Comparison of ENCODE assay signal across 19 mouse cellular contexts in the genomic region with DNA sequence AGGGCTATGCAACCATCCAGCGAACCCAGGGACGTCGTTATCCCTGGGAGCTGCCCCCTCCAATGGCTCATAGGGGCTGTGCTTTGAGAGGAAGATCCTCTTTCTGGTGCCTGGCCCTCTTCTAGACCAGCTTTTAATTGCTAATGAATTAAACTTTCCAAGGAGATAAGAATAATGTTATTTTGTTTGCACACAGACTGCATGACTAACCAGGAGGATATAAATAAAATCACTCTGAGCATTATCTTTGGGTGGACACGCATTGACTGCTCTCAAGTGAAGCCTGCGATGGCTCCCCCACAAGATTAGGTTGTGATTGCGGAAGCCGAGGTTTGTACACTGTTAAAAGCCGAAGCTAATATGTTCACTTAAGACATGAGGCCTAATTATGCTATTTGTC.
"Had no signal": no experiment of that assay in that cellular context is flagged by ENCODE, and none has a peak within 500 bp of the region (broad histone marks: within the 10 kb centered on the region; RNA-seq: fewer than 3 reads in every experiment).

No protein-coding gene starts in this region.

- H3K4me2 ChIP-seq: limb, embryonic 12.5 days; limb, embryonic 15.5 days; liver, embryonic 12.5 days; liver, embryonic 15.5 days; midbrain, embryonic 11.5 days; stomach, embryonic 15.5 days had no signal

- H3K36me3 ChIP-seq: limb, embryonic 12.5 days; limb, embryonic 15.5 days; liver, embryonic 12.5 days; liver, embryonic 15.5 days; stomach, embryonic 15.5 days had no signal

- ATAC-seq: liver, embryonic 12.5 days had no signal

- H3K27me3 ChIP-seq: liver, embryonic 12.5 days; liver, embryonic 15.5 days; stomach, embryonic 15.5 days had no signal

- H3K9me3 ChIP-seq: limb, embryonic 12.5 days; limb, embryonic 15.5 days; liver, embryonic 12.5 days; liver, embryonic 15.5 days; stomach, embryonic 15.5 days had no signal

- DNase-seq: kidney, adult 18-20 months; kidney, postnatal 36 days; left cerebral cortex, postnatal 4 days; lung, adult 2 months; lung, postnatal 14 days; lung, postnatal 4 days; midbrain, embryonic 14.5 days; right cerebral cortex, adult 18-20 months; right cerebral cortex, postnatal 14 days; right cerebral cortex, postnatal 4 days; thymus, adult 2 months; thymus, postnatal 14 days; thymus, postnatal 4 days had no signal

- H3K4me1 ChIP-seq: liver, embryonic 12.5 days; liver, embryonic 15.5 days; stomach, embryonic 15.5 days had no signal

- H3K4me3 ChIP-seq: limb, embryonic 12.5 days; limb, embryonic 15.5 days; liver, embryonic 12.5 days; liver, embryonic 15.5 days; stomach, embryonic 15.5 days had no signal

- H3K27ac ChIP-seq: limb, embryonic 12.5 days; limb, embryonic 15.5 days; liver, embryonic 12.5 days; liver, embryonic 15.5 days; stomach, embryonic 15.5 days had no signal

- H3K9ac ChIP-seq: limb, embryonic 12.5 days; limb, embryonic 15.5 days; liver, embryonic 12.5 days; liver, embryonic 15.5 days; stomach, embryonic 15.5 days had no signal
